Mouse (Mus musculus): Measurements from ENCODE around the gene Cd24a.

GRCm38 (mm10) chr10:43577299-43577996, 636 bp upstream of the Cd24a start:
- TF ChIP-seq CTCF (IDR thresholded peaks at IDR 0.05), result peak; percentile 41
- no peak for TF ChIP-seq EP300 (IDR thresholded peaks at IDR 0.05)
